Mouse (Mus musculus): Measurements from ENCODE around the gene Tenm4. TPM values are rescaled to one million over a fixed set of nuclear protein-coding genes. Genes with fewer than 3 reads are reported as not detected.

Tenm4 gene
- polyA plus RNA-seq, 1 experiment from 2014 or later = 62.8 TPM

GRCm38 (mm10) chr7:96267266-96267665, 96.2 kb downstream of the Tenm4 start:
- no peak for ATAC-seq (ENCODE audit: insufficient number of reproducible peaks, insufficient read depth, low FRiP score, low TSS enrichment)
- H3K9ac ChIP-seq = no peak overlapping the region

GRCm38 (mm10) chr7:96270684-96271083, 99.6 kb downstream of the Tenm4 start:
- Histone ChIP-seq H3K9me3 (no peaks in the 10 kb centered on the region), H3K27me3 (no peaks in the 10 kb centered on the region), H3K4me2 (replicated peaks) (no peak overlapping the region), H3K27ac (no peak overlapping the region), H3K36me3 (no peaks in the 10 kb centered on the region), H3K9ac (no peak overlapping the region), H3K4me1 (peaks cover 7% of the 10 kb centered on the region; the same call in 1 of the 2 replicates), H3K4me3 (no peak overlapping the region)
- no peak for ATAC-seq (ENCODE audit: insufficient number of reproducible peaks, insufficient read depth, low FRiP score, low TSS enrichment)
- 55% methylated on average over 4 of the region's 4 CpGs for WGBS

More at GRCm38 (mm10) chr7:96267266-96267665, 96.2 kb downstream of the Tenm4 start:
- Histone ChIP-seq H3K4me1 (peaks cover 7% of the 10 kb centered on the region; the same call in 1 of the 2 replicates), H3K36me3 (no peaks in the 10 kb centered on the region), H3K4me2 (replicated peaks) (no peak overlapping the region), H3K27me3 (no peaks in the 10 kb centered on the region), H3K27ac (no peak overlapping the region), H3K4me3 (no peak overlapping the region), H3K9me3 (no peaks in the 10 kb centered on the region)
- WGBS = 68% methylated on average over 6 of the region's 6 CpGs

DNA sequence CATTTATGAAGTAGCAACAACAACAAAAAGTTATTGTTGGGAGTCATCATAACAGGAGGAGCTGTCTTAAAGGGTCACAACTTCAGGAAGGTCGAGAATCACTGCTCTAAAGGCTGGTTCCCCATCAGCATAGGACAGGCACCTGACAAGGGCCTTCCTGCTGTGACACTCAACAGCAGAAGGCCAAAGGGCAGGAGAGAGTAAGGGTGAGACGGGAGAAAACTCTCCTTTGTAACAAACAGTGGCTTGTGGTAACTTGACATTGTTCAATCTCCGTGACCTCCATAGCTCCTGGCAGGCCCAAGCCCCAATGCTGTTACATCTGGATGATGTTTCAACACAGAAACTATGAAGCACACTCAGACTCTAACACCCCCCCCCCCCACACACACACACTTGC, 101.0 kb downstream of the Tenm4 start:
- H3K27ac ChIP-seq = no peak overlapping the region
- ATAC-seq (ENCODE audit: insufficient number of reproducible peaks, insufficient read depth, low FRiP score, low TSS enrichment) = no peak
- no peak overlapping the region for H3K4me2 ChIP-seq (replicated peaks)
- no peak overlapping the region for H3K4me3 ChIP-seq
- H3K9me3 ChIP-seq = no peaks in the 10 kb centered on the region
- no peak overlapping the region for H3K9ac ChIP-seq
- H3K27me3 ChIP-seq = no peaks in the 10 kb centered on the region
- WGBS = 62% methylated on average over 3 of the region's 3 CpGs
- no peaks in the 10 kb centered on the region for H3K4me1 ChIP-seq
- H3K36me3 ChIP-seq = no peaks in the 10 kb centered on the region

GRCm38 (mm10) chr7:96274486-96274885, 103.4 kb downstream of the Tenm4 start:
- H3K27me3 ChIP-seq = no peaks in the 10 kb centered on the region

GRCm38 (mm10) chr7:96277550-96277949, 106.5 kb downstream of the Tenm4 start:
- no peaks in the 10 kb centered on the region for H3K27me3 ChIP-seq
- H3K36me3 ChIP-seq = no peaks in the 10 kb centered on the region
- H3K4me2 ChIP-seq (replicated peaks) = no peak overlapping the region
- H3K4me3 ChIP-seq = no peak overlapping the region
- WGBS = 72% methylated on average over 10 of the region's 10 CpGs
- H3K4me1 ChIP-seq = peaks cover 9% of the 10 kb centered on the region; the same call in 1 of the 2 replicates
- no peaks in the 10 kb centered on the region for H3K9me3 ChIP-seq
- H3K9ac ChIP-seq = no peak overlapping the region
- H3K27ac ChIP-seq = no peak overlapping the region
- ATAC-seq (ENCODE audit: insufficient number of reproducible peaks, insufficient read depth, low FRiP score, low TSS enrichment) = no peak

More at GRCm38 (mm10) chr7:96274486-96274885, 103.4 kb downstream of the Tenm4 start:
- WGBS = 100% methylated on average over 2 of the region's 2 CpGs
- H3K4me1 ChIP-seq = peaks cover 9% of the 10 kb centered on the region; the same call in 1 of the 2 replicates
- H3K9me3 ChIP-seq = no peaks in the 10 kb centered on the region
- no peak overlapping the region for H3K9ac ChIP-seq
- no peak overlapping the region for H3K4me2 ChIP-seq (replicated peaks)
- ATAC-seq (ENCODE audit: insufficient number of reproducible peaks, insufficient read depth, low FRiP score, low TSS enrichment) = no peak
- H3K4me3 ChIP-seq = no peak overlapping the region
- H3K36me3 ChIP-seq = no peaks in the 10 kb centered on the region
- H3K27ac ChIP-seq = no peak overlapping the region

- H3K9ac ChIP-seq = no peak overlapping the region
These were observed 107.3 kb downstream of the Tenm4 start for GRCm38 (mm10) chr7:96278378-96278777.

DNA sequence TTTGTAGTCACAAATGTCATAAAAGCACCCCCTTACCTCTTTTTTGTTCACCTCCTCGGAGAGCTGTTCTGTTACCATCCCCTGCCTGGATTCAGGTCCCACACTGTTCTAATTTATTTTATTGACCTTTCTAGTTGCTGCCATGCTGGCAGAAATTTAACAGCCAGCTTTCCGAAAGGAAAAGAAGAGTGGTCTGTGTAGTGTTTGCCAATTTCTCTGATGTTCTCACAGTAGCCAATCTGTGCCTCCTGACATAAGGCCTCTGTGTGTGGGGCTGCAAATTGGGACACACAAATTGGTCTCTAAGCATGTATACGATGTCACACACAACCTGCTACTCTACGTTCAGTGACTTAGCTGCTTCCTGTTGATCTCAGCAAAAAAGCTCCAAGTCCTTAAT, 109.7 kb downstream of the Tenm4 start:
- Histone ChIP-seq H3K27me3 (no peaks in the 10 kb centered on the region), H3K4me2 (replicated peaks) (no peak overlapping the region), H3K36me3 (no peaks in the 10 kb centered on the region), H3K9me3 (no peaks in the 10 kb centered on the region), H3K4me1 (peaks cover 9% of the 10 kb centered on the region; the same call in 1 of the 2 replicates), H3K27ac (no peak overlapping the region), H3K9ac (no peak overlapping the region), H3K4me3 (no peak overlapping the region)
- ATAC-seq (ENCODE audit: insufficient number of reproducible peaks, insufficient read depth, low FRiP score, low TSS enrichment) = no peak
- 52% methylated on average over 4 of the region's 4 CpGs for WGBS

More at GRCm38 (mm10) chr7:96278378-96278777, 107.3 kb downstream of the Tenm4 start:
- Histone ChIP-seq H3K27ac (no peak overlapping the region), H3K27me3 (no peaks in the 10 kb centered on the region), H3K4me3 (no peak overlapping the region), H3K36me3 (no peaks in the 10 kb centered on the region), H3K9me3 (no peaks in the 10 kb centered on the region), H3K4me1 (peaks cover 9% of the 10 kb centered on the region; the same call in 1 of the 2 replicates), H3K4me2 (replicated peaks) (no peak overlapping the region)
- ATAC-seq (ENCODE audit: insufficient number of reproducible peaks, insufficient read depth, low FRiP score, low TSS enrichment) = no peak
- WGBS = 72% methylated on average over 11 of the region's 11 CpGs

- Histone ChIP-seq H3K9ac (no peak overlapping the region), H3K4me1 (no peaks in the 10 kb centered on the region), H3K4me3 (no peak overlapping the region), H3K4me2 (replicated peaks) (no peak overlapping the region), H3K9me3 (no peaks in the 10 kb centered on the region), H3K36me3 (no peaks in the 10 kb centered on the region), H3K27ac (no peak overlapping the region), H3K27me3 (no peaks in the 10 kb centered on the region)
- no peak for ATAC-seq (ENCODE audit: insufficient number of reproducible peaks, insufficient read depth, low FRiP score, low TSS enrichment)
- 80% methylated on average over 2 of the region's 2 CpGs for WGBS
These were observed 119.5 kb downstream of the Tenm4 start for GRCm38 (mm10) chr7:96290576-96290975.

- Histone ChIP-seq H3K4me3 (no peak overlapping the region), H3K4me1 (peaks cover 4% of the 10 kb centered on the region; the same call in 1 of the 2 replicates), H3K4me2 (replicated peaks) (no peak overlapping the region), H3K27me3 (no peaks in the 10 kb centered on the region), H3K27ac (no peak overlapping the region), H3K9me3 (no peaks in the 10 kb centered on the region), H3K9ac (no peak overlapping the region), H3K36me3 (no peaks in the 10 kb centered on the region)
- 95% methylated on average over 5 of the region's 5 CpGs for WGBS
- no peak for ATAC-seq (ENCODE audit: insufficient number of reproducible peaks, insufficient read depth, low FRiP score, low TSS enrichment)
These were observed 124.9 kb downstream of the Tenm4 start for GRCm38 (mm10) chr7:96295959-96296358.

DNA sequence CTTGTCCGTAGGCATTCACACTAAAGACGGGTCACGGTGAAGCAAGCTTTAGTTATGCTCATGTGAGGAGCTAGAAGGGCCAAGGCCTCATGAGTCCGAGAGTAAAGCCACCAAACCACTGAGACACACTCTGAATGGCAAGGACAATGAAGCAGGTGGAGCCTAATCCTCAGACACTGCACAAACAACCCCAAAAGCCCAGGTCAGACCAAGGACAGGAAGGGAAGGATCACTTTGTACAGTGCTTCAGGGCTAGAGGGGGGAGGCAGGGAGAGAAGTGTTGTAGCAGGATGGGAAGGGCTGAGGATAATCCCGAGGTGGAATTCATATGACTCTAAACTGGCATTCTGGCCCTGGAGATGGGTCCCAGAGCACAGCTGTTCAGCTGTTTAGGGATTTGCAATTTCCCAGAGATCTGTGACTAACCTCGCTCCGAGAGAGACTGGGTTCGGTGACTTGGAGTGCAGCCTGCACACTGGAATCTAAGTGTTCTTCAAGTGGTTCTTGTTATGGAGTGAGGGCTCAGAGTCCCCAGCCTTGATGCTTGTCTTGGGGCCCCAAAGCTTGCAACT, 129.9 kb downstream of the Tenm4 start:
- Histone ChIP-seq H3K4me3 (no peak overlapping the region), H3K4me2 (replicated peaks) (no peak overlapping the region), H3K9me3 (no peaks in the 10 kb centered on the region), H3K9ac (no peak overlapping the region), H3K36me3 (no peaks in the 10 kb centered on the region), H3K27ac (no peak overlapping the region), H3K27me3 (no peaks in the 10 kb centered on the region), H3K4me1 (peaks cover 21% of the 10 kb centered on the region)
- 73% methylated on average over 8 of the region's 8 CpGs for WGBS
- no peak for ATAC-seq (ENCODE audit: insufficient number of reproducible peaks, insufficient read depth, low FRiP score, low TSS enrichment)

- Histone ChIP-seq H3K4me1 (peaks cover 21% of the 10 kb centered on the region), H3K4me3 (no peak overlapping the region), H3K9me3 (no peaks in the 10 kb centered on the region), H3K27ac (0 out of 2 replicates have a peak overlapping the region, but pooled peaks have one; percentile 17), H3K9ac (no peak overlapping the region), H3K4me2 (replicated peaks) (no peak overlapping the region), H3K27me3 (no peaks in the 10 kb centered on the region), H3K36me3 (no peaks in the 10 kb centered on the region)
- 39% methylated on average over 3 of the region's 3 CpGs for WGBS
- no peak for ATAC-seq (ENCODE audit: insufficient number of reproducible peaks, insufficient read depth, low FRiP score, low TSS enrichment)
These were observed 130.8 kb downstream of the Tenm4 start for GRCm38 (mm10) chr7:96301813-96302212.

- Histone ChIP-seq H3K4me2 (replicated peaks) (no peak overlapping the region), H3K27ac (no peak overlapping the region), H3K4me3 (no peak overlapping the region), H3K9ac (no peak overlapping the region), H3K9me3 (no peaks in the 10 kb centered on the region), H3K36me3 (no peaks in the 10 kb centered on the region), H3K4me1 (peaks cover 29% of the 10 kb centered on the region), H3K27me3 (no peaks in the 10 kb centered on the region)
- WGBS = 44% methylated on average over 2 of the region's 2 CpGs
- ATAC-seq (ENCODE audit: insufficient number of reproducible peaks, insufficient read depth, low FRiP score, low TSS enrichment) = no peak
These were observed 132.9 kb downstream of the Tenm4 start for GRCm38 (mm10) chr7:96303963-96304362.

All from embryonic facial prominence, embryonic 12.5 days (tissue).